Mouse (Mus musculus) E14TG2a.4 (cell line): ENCODE measurements at regions not wholly inside any gene's neighbourhood (a gene's known extent, or its start where the extent isn't known, plus 50 kb on each side); places are given as distances from the start of the nearest gene placed in this dataset.

Experiments used
- H3K27me3 ChIP-seq: 2 replicates; pipeline ENCODE4 v1.6.1; 2014; ENCODE audit warnings: low read length, control low read depth; ENCODE audit not compliant: insufficient read depth
- H3K36me3 ChIP-seq: 2 replicates; pipeline ENCODE4 v1.6.1; 2014; ENCODE audit warnings: low read length, control low read depth; ENCODE audit not compliant: insufficient read depth
- H3K4me1 ChIP-seq: replicated peaks from 2 replicates; pipeline ENCODE4 v1.6.1; 2014; ENCODE audit warnings: low read depth, low read length, control low read depth
- H3K4me3 ChIP-seq: replicated peaks from 2 replicates; pipeline ENCODE4 v1.5.1; 2014; ENCODE audit warnings: mild to moderate bottlenecking, low read length
- H3K9me3 ChIP-seq: 2 replicates; pipeline ENCODE4 v1.6.1; 2014; ENCODE audit warnings: low read length, control low read depth
- CTCF ChIP-seq: conservative IDR thresholded peaks from 2 replicates; pipeline ENCODE4 v1.5.1; 2014; ENCODE audit warnings: low read length
- NANOG ChIP-seq: IDR thresholded peaks from 2 replicates; pipeline ENCODE4 v1.6.1; 2014; ENCODE audit warnings: borderline replicate concordance, low read length, mixed read lengths
- POU5F1 ChIP-seq: IDR thresholded peaks from 2 replicates; pipeline ENCODE4 v1.6.1; 2014; ENCODE audit warnings: low read length, borderline replicate concordance

GRCm38 (mm10) chr2:72786044-72786737 is 194.1 kb downstream of the Sp3 start:
- Histone ChIP-seq H3K27me3 (no peaks in the 10 kb centered on the region), H3K36me3 (no peaks in the 10 kb centered on the region), H3K4me3 (no peak overlapping the region), H3K4me1 (0 out of 2 replicates have a peak, but pooled peaks cover 4% of the 10 kb centered on the region), H3K9me3 (no peaks in the 10 kb centered on the region)
- no peak for TF ChIP-seq POU5F1
- TF ChIP-seq NANOG, result no peak
- no peak for TF ChIP-seq CTCF

- no peaks in the 10 kb centered on the region for H3K4me1 ChIP-seq
- no peaks in the 10 kb centered on the region for H3K9me3 ChIP-seq
- TF ChIP-seq CTCF (no peak), POU5F1 (no peak), NANOG (no peak)
- H3K27me3 ChIP-seq, result no peaks in the 10 kb centered on the region
- H3K36me3 ChIP-seq, result no peaks in the 10 kb centered on the region
- no peak overlapping the region for H3K4me3 ChIP-seq
These were observed 192.6 kb downstream of the Sp3 start for GRCm38 (mm10) chr2:72787616-72788015.

GRCm38 (mm10) chr2:72791496-72791895 is 188.8 kb downstream of the Sp3 start:
- no peak overlapping the region for H3K4me3 ChIP-seq
- no peaks in the 10 kb centered on the region for H3K27me3 ChIP-seq
- no peaks in the 10 kb centered on the region for H3K36me3 ChIP-seq
- no peak for TF ChIP-seq NANOG
- no peak for TF ChIP-seq POU5F1
- TF ChIP-seq CTCF, result no peak
- no peaks in the 10 kb centered on the region for H3K9me3 ChIP-seq
- no peaks in the 10 kb centered on the region for H3K4me1 ChIP-seq

GRCm38 (mm10) chr2:72793424-72793823 is 186.8 kb downstream of the Sp3 start:
- H3K4me3 ChIP-seq, result no peak overlapping the region
- TF ChIP-seq CTCF (no peak), POU5F1 (no peak), NANOG (no peak)
- no peaks in the 10 kb centered on the region for H3K36me3 ChIP-seq
- no peaks in the 10 kb centered on the region for H3K4me1 ChIP-seq
- no peaks in the 10 kb centered on the region for H3K9me3 ChIP-seq
- H3K27me3 ChIP-seq, result no peaks in the 10 kb centered on the region

- no peaks in the 10 kb centered on the region for H3K27me3 ChIP-seq
- H3K9me3 ChIP-seq, result no peaks in the 10 kb centered on the region
- H3K4me1 ChIP-seq, result no peaks in the 10 kb centered on the region
- H3K4me3 ChIP-seq, result no peak overlapping the region
- TF ChIP-seq CTCF (no peak), NANOG (no peak), POU5F1 (no peak)
- H3K36me3 ChIP-seq, result no peaks in the 10 kb centered on the region
These were observed 185.7 kb downstream of the Sp3 start for GRCm38 (mm10) chr2:72794501-72794900.

- peaks cover 3% of the 10 kb centered on the region for H3K9me3 ChIP-seq
- no peak for TF ChIP-seq POU5F1
- TF ChIP-seq NANOG, result no peak
- no peak for TF ChIP-seq CTCF
These were observed 183.1 kb downstream of the Sp3 start for GRCm38 (mm10) chr2:72797002-72797718.

GRCm38 (mm10) chr2:72800696-72801095 is 179.6 kb downstream of the Sp3 start:
- TF ChIP-seq POU5F1, result no peak
- no peak for TF ChIP-seq CTCF
- TF ChIP-seq NANOG, result no peak
- no peak overlapping the region for H3K4me3 ChIP-seq
- peaks cover 10% of the 10 kb centered on the region for H3K9me3 ChIP-seq
- H3K36me3 ChIP-seq, result no peaks in the 10 kb centered on the region
- no peaks in the 10 kb centered on the region for H3K27me3 ChIP-seq
- no peaks in the 10 kb centered on the region for H3K4me1 ChIP-seq

More at GRCm38 (mm10) chr2:72797002-72797718, 183.1 kb downstream of the Sp3 start:
- H3K4me1 ChIP-seq, result no peaks in the 10 kb centered on the region
- H3K36me3 ChIP-seq, result no peaks in the 10 kb centered on the region
- no peaks in the 10 kb centered on the region for H3K27me3 ChIP-seq
- no peak overlapping the region for H3K4me3 ChIP-seq

GRCm38 (mm10) chr2:72813282-72813974 is 166.8 kb downstream of the Sp3 start:
- no peak overlapping the region for H3K4me3 ChIP-seq

More at GRCm38 (mm10) chr2:72813282-72813974, 166.8 kb downstream of the Sp3 start:
- H3K9me3 ChIP-seq, result no peaks in the 10 kb centered on the region
- TF ChIP-seq NANOG (no peak), CTCF (no peak), POU5F1 (no peak)
- peaks cover 10% of the 10 kb centered on the region for H3K27me3 ChIP-seq
- H3K4me1 ChIP-seq, result peaks cover 17% of the 10 kb centered on the region
- no peaks in the 10 kb centered on the region for H3K36me3 ChIP-seq
